Mouse (Mus musculus): Measurements from ENCODE around the gene Arhgap6. TPM values are rescaled to one million over a fixed set of nuclear protein-coding genes. Genes with fewer than 3 reads are reported as not detected.

Gene Arhgap6
- polyA plus RNA-seq, 1 experiment from 2014 or later: 0.85 TPM

DNA sequence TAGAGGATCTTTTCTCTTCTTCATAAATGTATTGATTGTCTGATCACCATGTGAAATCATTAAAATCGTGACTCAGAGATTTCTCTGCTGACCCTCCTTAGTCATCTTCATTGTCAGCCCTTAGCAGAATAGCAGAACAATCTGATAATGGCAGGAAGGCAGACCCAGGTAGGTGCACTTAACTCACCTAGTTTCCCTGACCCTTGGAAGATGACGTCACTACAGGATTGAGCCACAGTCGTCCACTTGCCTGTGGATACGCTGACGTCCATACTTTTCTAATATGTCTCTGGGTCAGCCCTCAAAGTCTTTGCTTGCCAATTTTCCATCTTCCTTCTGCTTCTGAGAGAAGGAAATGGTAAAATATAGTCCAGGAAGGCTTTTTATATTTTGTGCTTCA lies 146.8 kb downstream of the Arhgap6 start:
- Histone ChIP-seq H3K9ac (ENCODE audit: low read depth, low read length) (no peak overlapping the region), H3K4me3 (ENCODE audit: low read depth, low read length) (no peak overlapping the region), H3K36me3 (ENCODE audit: control insufficient read depth, insufficient read depth, low read length) (no peaks in the 10 kb centered on the region), H3K4me2 (ENCODE audit: low read length) (no peak overlapping the region), H3K27ac (ENCODE audit: low read length) (no peak overlapping the region), H3K27me3 (ENCODE audit: control insufficient read depth, insufficient read depth, low read depth, low read length) (no peaks in the 10 kb centered on the region; the same call in 1 of the 2 replicates), H3K4me1 (ENCODE audit: control insufficient read depth, insufficient read depth, low read length) (no peaks in the 10 kb centered on the region), H3K9me3 (replicated peaks; ENCODE audit: control insufficient read depth, low read length, poor library complexity, severe bottlenecking) (no peaks in the 10 kb centered on the region)
- 85% methylated on average over 5 of the region's 5 CpGs for WGBS
- ATAC-seq: no peak

DNA sequence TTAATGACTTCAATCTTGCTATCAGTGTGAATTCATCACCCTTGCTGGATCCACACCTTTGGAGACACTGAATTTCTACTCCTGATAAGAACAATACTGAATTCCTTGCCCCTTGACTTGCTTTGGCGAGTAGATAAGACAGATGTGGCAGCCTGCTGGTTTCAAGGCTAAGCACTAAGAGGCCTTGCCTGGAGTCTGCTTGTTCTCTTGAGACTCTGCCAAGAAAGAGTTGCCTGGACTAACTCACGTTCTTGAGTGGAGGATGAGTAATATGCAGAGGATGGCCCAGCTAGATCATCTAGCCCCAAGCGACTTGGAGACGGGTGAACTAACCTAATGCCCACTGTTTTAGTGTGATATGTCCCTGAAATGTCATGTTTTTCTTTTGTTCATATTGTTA lies 148.3 kb downstream of the Arhgap6 start:
- no peaks in the 10 kb centered on the region for H3K9me3 ChIP-seq (replicated peaks; ENCODE audit: control insufficient read depth, low read length, poor library complexity, severe bottlenecking)
- H3K4me1 ChIP-seq (ENCODE audit: control insufficient read depth, insufficient read depth, low read length): no peaks in the 10 kb centered on the region
- H3K4me2 ChIP-seq (ENCODE audit: low read length): no peak overlapping the region
- ATAC-seq: no peak
- no peak overlapping the region for H3K27ac ChIP-seq (ENCODE audit: low read length)
- H3K27me3 ChIP-seq (ENCODE audit: control insufficient read depth, insufficient read depth, low read depth, low read length): no peaks in the 10 kb centered on the region; the same call in 1 of the 2 replicates
- WGBS: 89% methylated on average over 4 of the region's 4 CpGs
- H3K4me3 ChIP-seq (ENCODE audit: low read depth, low read length): no peak overlapping the region
- H3K9ac ChIP-seq (ENCODE audit: low read depth, low read length): no peak overlapping the region
- no peaks in the 10 kb centered on the region for H3K36me3 ChIP-seq (ENCODE audit: control insufficient read depth, insufficient read depth, low read length)

DNA sequence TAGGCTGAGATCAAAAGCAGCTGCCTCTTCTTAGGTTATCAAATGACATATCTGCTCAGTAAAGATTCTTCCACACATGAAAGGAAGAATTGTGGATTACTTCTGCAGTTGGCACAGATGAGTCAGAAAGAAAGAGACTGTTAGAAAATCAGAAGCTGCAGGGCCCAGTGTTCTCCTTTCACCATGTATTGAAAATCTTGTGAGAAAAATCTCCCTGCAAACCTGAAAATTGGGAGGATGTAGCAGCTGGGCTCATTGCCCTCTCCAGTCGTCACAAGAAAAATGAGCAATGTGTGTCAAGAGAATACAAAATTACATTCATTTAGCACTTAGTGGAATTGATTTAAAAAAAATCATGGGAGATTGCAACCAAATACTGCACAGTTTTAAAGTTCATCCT lies 180.5 kb downstream of the Arhgap6 start:
- no peaks in the 10 kb centered on the region for H3K4me1 ChIP-seq (ENCODE audit: control insufficient read depth, insufficient read depth, low read length)
- no peak overlapping the region for H3K27ac ChIP-seq (ENCODE audit: low read length)
- H3K36me3 ChIP-seq (ENCODE audit: control insufficient read depth, insufficient read depth, low read length): no peaks in the 10 kb centered on the region
- H3K27me3 ChIP-seq (ENCODE audit: control insufficient read depth, insufficient read depth, low read depth, low read length): no peaks in the 10 kb centered on the region
- no peak for ATAC-seq
- H3K4me3 ChIP-seq (ENCODE audit: low read depth, low read length): no peak overlapping the region
- no peaks in the 10 kb centered on the region for H3K9me3 ChIP-seq (replicated peaks; ENCODE audit: control insufficient read depth, low read length, poor library complexity, severe bottlenecking)
- H3K4me2 ChIP-seq (ENCODE audit: low read length): no peak overlapping the region
- no peak overlapping the region for H3K9ac ChIP-seq (ENCODE audit: low read depth, low read length)
- 64% methylated on average over 1 of the region's 1 CpGs for WGBS

DNA sequence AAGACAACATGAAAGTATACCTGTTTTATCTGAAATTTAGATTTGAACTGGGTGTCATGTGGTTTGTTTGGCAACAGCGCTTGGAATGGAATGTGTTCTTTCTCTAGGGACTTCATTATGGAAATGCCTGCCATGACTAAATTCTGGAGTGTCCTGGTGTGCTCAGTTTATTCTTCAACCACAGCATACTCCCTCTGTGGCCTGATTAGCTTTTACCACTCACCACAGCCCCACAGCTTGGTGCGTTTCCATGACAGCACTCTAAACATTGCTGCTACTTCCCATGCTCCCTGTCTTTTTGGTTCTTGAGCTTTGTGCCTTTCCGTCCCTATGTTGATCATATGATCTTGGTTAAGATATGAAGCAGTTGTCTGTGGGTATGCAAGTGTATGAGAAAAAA lies 182.9 kb downstream of the Arhgap6 start:
- no peak overlapping the region for H3K27ac ChIP-seq (ENCODE audit: low read length)
- H3K9ac ChIP-seq (ENCODE audit: low read depth, low read length): no peak overlapping the region
- no peaks in the 10 kb centered on the region for H3K36me3 ChIP-seq (ENCODE audit: control insufficient read depth, insufficient read depth, low read length)
- no peak overlapping the region for H3K4me3 ChIP-seq (ENCODE audit: low read depth, low read length)
- no peaks in the 10 kb centered on the region for H3K27me3 ChIP-seq (ENCODE audit: control insufficient read depth, insufficient read depth, low read depth, low read length)
- no peak overlapping the region for H3K4me2 ChIP-seq (ENCODE audit: low read length)
- H3K4me1 ChIP-seq (ENCODE audit: control insufficient read depth, insufficient read depth, low read length): no peaks in the 10 kb centered on the region
- no peak for ATAC-seq
- 57% methylated on average over 3 of the region's 3 CpGs for WGBS
- no peaks in the 10 kb centered on the region for H3K9me3 ChIP-seq (replicated peaks; ENCODE audit: control insufficient read depth, low read length, poor library complexity, severe bottlenecking)

DNA sequence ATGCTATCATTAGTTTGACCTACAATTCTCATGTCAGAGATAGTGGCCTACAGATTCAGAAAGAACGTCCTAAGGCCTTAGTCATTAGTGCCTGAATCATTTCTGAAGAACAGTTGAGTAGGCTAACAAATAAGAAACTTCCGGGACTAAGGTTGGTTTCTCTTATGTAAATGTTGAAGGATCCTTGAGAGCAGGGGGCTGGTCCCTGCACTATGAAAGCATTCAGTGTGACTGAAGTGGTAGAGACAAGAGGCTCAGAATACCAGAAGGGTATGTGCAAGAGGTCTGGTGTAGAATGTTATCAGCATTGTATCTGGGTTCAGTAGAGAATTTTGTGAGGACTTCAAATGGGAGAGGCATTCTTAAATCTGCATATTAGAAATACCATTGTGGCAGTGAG lies 185.5 kb downstream of the Arhgap6 start:
- no peak for ATAC-seq
- H3K4me2 ChIP-seq (ENCODE audit: low read length): no peak overlapping the region
- H3K9ac ChIP-seq (ENCODE audit: low read depth, low read length): no peak overlapping the region
- H3K36me3 ChIP-seq (ENCODE audit: control insufficient read depth, insufficient read depth, low read length): no peaks in the 10 kb centered on the region
- no peaks in the 10 kb centered on the region for H3K27me3 ChIP-seq (ENCODE audit: control insufficient read depth, insufficient read depth, low read depth, low read length)
- H3K4me3 ChIP-seq (ENCODE audit: low read depth, low read length): no peak overlapping the region
- no peaks in the 10 kb centered on the region for H3K9me3 ChIP-seq (replicated peaks; ENCODE audit: control insufficient read depth, low read length, poor library complexity, severe bottlenecking)
- WGBS: 67% methylated on average over 2 of the region's 2 CpGs
- H3K4me1 ChIP-seq (ENCODE audit: control insufficient read depth, insufficient read depth, low read length): no peaks in the 10 kb centered on the region
- no peak overlapping the region for H3K27ac ChIP-seq (ENCODE audit: low read length)

GRCm38 (mm10) chrX:169007066-169007465 lies 212.2 kb downstream of the Arhgap6 start:
- Histone ChIP-seq H3K4me2 (ENCODE audit: low read length) (no peak overlapping the region), H3K9ac (ENCODE audit: low read depth, low read length) (no peak overlapping the region), H3K9me3 (replicated peaks; ENCODE audit: control insufficient read depth, low read length, poor library complexity, severe bottlenecking) (no peaks in the 10 kb centered on the region), H3K36me3 (ENCODE audit: control insufficient read depth, insufficient read depth, low read length) (no peaks in the 10 kb centered on the region), H3K4me3 (ENCODE audit: low read depth, low read length) (no peak overlapping the region), H3K27me3 (ENCODE audit: control insufficient read depth, insufficient read depth, low read depth, low read length) (no peaks in the 10 kb centered on the region), H3K27ac (ENCODE audit: low read length) (no peak overlapping the region), H3K4me1 (ENCODE audit: control insufficient read depth, insufficient read depth, low read length) (no peaks in the 10 kb centered on the region)
- no peak for ATAC-seq
- WGBS: 64% methylated on average over 1 of the region's 1 CpGs

- Histone ChIP-seq H3K9me3 (replicated peaks; ENCODE audit: control insufficient read depth, low read length, poor library complexity, severe bottlenecking) (no peaks in the 10 kb centered on the region), H3K36me3 (ENCODE audit: control insufficient read depth, insufficient read depth, low read length) (no peaks in the 10 kb centered on the region), H3K9ac (ENCODE audit: low read depth, low read length) (no peak overlapping the region), H3K27ac (ENCODE audit: low read length) (no peak overlapping the region), H3K4me3 (ENCODE audit: low read depth, low read length) (no peak overlapping the region), H3K27me3 (ENCODE audit: control insufficient read depth, insufficient read depth, low read depth, low read length) (no peaks in the 10 kb centered on the region), H3K4me1 (ENCODE audit: control insufficient read depth, insufficient read depth, low read length) (no peaks in the 10 kb centered on the region), H3K4me2 (ENCODE audit: low read length) (no peak overlapping the region)
- ATAC-seq: no peak
Measured at GRCm38 (mm10) chrX:169012701-169013100, 217.8 kb downstream of the Arhgap6 start.

GRCm38 (mm10) chrX:169034390-169034789 lies 239.5 kb downstream of the Arhgap6 start:
- H3K36me3 ChIP-seq (ENCODE audit: control insufficient read depth, insufficient read depth, low read length): no peaks in the 10 kb centered on the region
- H3K27ac ChIP-seq (ENCODE audit: low read length): no peak overlapping the region
- no peak overlapping the region for H3K4me2 ChIP-seq (ENCODE audit: low read length)
- H3K9ac ChIP-seq (ENCODE audit: low read depth, low read length): no peak overlapping the region
- H3K27me3 ChIP-seq (ENCODE audit: control insufficient read depth, insufficient read depth, low read depth, low read length): peaks cover 9% of the 10 kb centered on the region
- H3K4me1 ChIP-seq (ENCODE audit: control insufficient read depth, insufficient read depth, low read length): no peaks in the 10 kb centered on the region
- 100% methylated on average over 1 of the region's 1 CpGs for WGBS
- H3K9me3 ChIP-seq (replicated peaks; ENCODE audit: control insufficient read depth, low read length, poor library complexity, severe bottlenecking): no peaks in the 10 kb centered on the region
- ATAC-seq: no peak
- H3K4me3 ChIP-seq (ENCODE audit: low read depth, low read length): no peak overlapping the region

DNA sequence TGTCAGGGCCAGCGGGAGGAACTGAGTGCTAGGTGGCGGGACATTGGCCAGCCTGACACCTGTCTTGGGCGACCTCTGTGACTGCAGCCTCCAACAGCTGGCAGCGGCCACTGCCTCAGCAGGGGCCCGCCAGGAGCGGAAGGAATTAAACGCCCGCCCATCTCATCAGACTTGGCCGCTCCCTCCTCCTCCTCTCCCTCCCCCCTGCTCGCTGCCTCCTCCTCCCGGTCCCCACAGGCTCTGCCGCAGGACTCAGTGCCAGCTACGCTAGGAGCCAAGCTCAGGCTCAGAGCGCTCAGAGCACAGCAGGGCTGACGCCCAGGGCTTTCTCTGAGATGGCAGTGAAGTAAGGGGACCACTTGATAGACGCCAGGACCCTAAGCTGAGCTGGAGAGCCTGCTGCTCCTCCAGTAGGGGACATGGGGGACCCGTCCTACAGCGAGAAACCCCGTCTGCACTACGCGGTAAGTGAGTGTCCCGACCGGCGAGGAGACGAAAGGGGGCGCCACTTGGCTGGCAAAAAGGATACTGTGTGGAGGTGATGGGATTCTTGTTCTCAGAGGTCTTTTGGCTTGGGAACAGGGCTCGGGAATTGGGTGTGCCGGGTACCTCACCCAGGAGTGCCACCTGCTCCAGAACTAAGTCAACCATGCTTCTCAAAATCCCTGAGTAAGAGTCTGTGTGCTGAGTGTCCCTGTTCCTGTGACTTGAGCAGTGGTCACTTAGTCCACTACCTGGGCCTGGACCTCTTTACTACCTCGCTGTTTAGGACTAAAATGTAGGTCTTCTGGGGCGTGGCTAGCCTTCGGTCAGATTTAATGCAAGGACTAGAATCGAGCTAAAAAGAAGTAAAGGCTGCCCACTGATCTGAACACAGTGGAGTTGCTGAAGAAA lies 241.8 kb downstream of the Arhgap6 start:
- H3K27me3 ChIP-seq (ENCODE audit: control insufficient read depth, insufficient read depth, low read depth, low read length): peaks cover 4% of the 10 kb centered on the region
- H3K4me1 ChIP-seq (ENCODE audit: control insufficient read depth, insufficient read depth, low read length): no peaks in the 10 kb centered on the region
- peak overlapping the region; percentile 39 for H3K4me3 ChIP-seq (ENCODE audit: low read depth, low read length)
- ATAC-seq: peak; percentile 89
- no peaks in the 10 kb centered on the region for H3K9me3 ChIP-seq (replicated peaks; ENCODE audit: control insufficient read depth, low read length, poor library complexity, severe bottlenecking)
- no peaks in the 10 kb centered on the region for H3K36me3 ChIP-seq (ENCODE audit: control insufficient read depth, insufficient read depth, low read length)
- WGBS: 22% methylated on average over 31 of the region's 32 CpGs
- H3K9ac ChIP-seq (ENCODE audit: low read depth, low read length): peak overlapping the region; percentile 46; the same call in 1 of the 2 replicates
- peak overlapping the region; percentile 72 for H3K4me2 ChIP-seq (ENCODE audit: low read length)
- no peak overlapping the region for H3K27ac ChIP-seq (ENCODE audit: low read length)

Data from midbrain, embryonic 16.5 days (tissue).